Mouse (Mus musculus) lung, embryonic 16.5 days (tissue): Measurements from ENCODE around the gene Ccdc74a. TPM values are rescaled to one million over a fixed set of nuclear protein-coding genes. Genes with fewer than 3 reads are reported as not detected.
"Not testable (repeated sequence)": the region's sequence is repeated elsewhere in the genome, so short reads cannot be mapped to it uniquely, and the experiment has no call there.

Experiments
- ATAC-seq: fragments of 200-750 bp; cut with Nextera tagmentation; 2 replicates; pipeline ENCODE4 v1.8.0; 2017; ENCODE audit warnings: low read depth, mild to moderate bottlenecking, moderate library complexity
- H3K27ac ChIP-seq: fragments of 300-500 bp; sonication (generic); 2 replicates; pipeline ENCODE4 v1.5.1; 2014; ENCODE audit warnings: mild to moderate bottlenecking, control low read depth, low read length
- H3K27me3 ChIP-seq: fragments of 300-500 bp; sonication (generic); 2 replicates; pipeline ENCODE4 v1.6.1; 2014; ENCODE audit warnings: low read depth, low read length, mixed read lengths; ENCODE audit not compliant: control insufficient read depth, insufficient read depth
- H3K36me3 ChIP-seq: fragments of 300-500 bp; sonication (generic); 2 replicates; pipeline ENCODE4 v1.6.1; 2014; ENCODE audit warnings: low read length; ENCODE audit not compliant: control insufficient read depth, insufficient read depth
- H3K4me1 ChIP-seq: fragments of 300-500 bp; sonication (generic); replicated peaks from 2 replicates; pipeline ENCODE4 v1.6.1; 2014; ENCODE audit warnings: low read length, mixed read lengths; ENCODE audit not compliant: control insufficient read depth, insufficient read depth
- H3K4me2 ChIP-seq: fragments of 300-500 bp; sonication (generic); 2 replicates; pipeline ENCODE4 v1.6.1; 2014; ENCODE audit warnings: low read depth, low read length, control low read depth
- H3K4me3 ChIP-seq: fragments of 300-500 bp; sonication (generic); 2 replicates; pipeline ENCODE4 v1.5.1; 2014; ENCODE audit warnings: mild to moderate bottlenecking, low read length, control low read depth
- H3K9ac ChIP-seq: fragments of 300-500 bp; sonication (generic); 2 replicates; pipeline ENCODE4 v1.6.1; 2014; ENCODE audit warnings: low read length, control low read depth
- H3K9me3 ChIP-seq: fragments of 300-500 bp; sonication (generic); 2 replicates; pipeline ENCODE4 v1.6.1; 2016; ENCODE audit warnings: low read length; ENCODE audit not compliant: control insufficient read depth
- WGBS: fragments of 180-500 bp; shearing (Covaris S2); extraction: QIAGEN DNeasy Blood & Tissue Kit; methylation state at CpG from one replicate; pipeline ENCODE4 v1.1.7; 2014; 5-methylcytosine and 5-hydroxymethylcytosine counted together
- polyA plus RNA-seq: library from polyadenylated mRNA; unstranded; fragments of >200 nt; fragmentation: Nextera tagmentation; extraction: Ambion mirVana; gene quantifications from 2 replicates; pipeline ENCODE4 v1.2.1, GENCODE M21; 2015

Ccdc74a gene
- 8.8 and 9.1 TPM in 2 replicates for polyA plus RNA-seq

GRCm38 (mm10) chr16:17646310-17647114 lies at the start of gene Ccdc74a:
Gene Ccdc74a (plus strand): TSS chr16:17646470.
- peak; percentile 97 for ATAC-seq
- H3K4me3 ChIP-seq = peak within 1 kb of the TSS; percentile 58
- H3K9me3 ChIP-seq = no peaks in the 10 kb centered on the region
- H3K36me3 ChIP-seq = peaks cover 18% of the 10 kb centered on the region
- H3K27ac ChIP-seq = peak within 1 kb of the TSS; percentile 20
- no peaks in the 10 kb centered on the region for H3K27me3 ChIP-seq
- peak within 1 kb of the TSS; percentile 72 for H3K9ac ChIP-seq
- peak within 1 kb of the TSS; percentile 94 for H3K4me2 ChIP-seq
- peaks cover 9% of the 10 kb centered on the region for H3K4me1 ChIP-seq
- WGBS = 2% methylated on average over 57 of the region's 65 CpGs

- no peak overlapping the region for H3K9ac ChIP-seq
- no peaks in the 10 kb centered on the region for H3K27me3 ChIP-seq
- H3K9me3 ChIP-seq = no peaks in the 10 kb centered on the region
- no peaks in the 10 kb centered on the region for H3K36me3 ChIP-seq
- no peak overlapping the region for H3K4me2 ChIP-seq
- 38% methylated on average over 3 of the region's 3 CpGs for WGBS
- ATAC-seq = no peak
- H3K4me3 ChIP-seq = no peak overlapping the region
- no peak overlapping the region for H3K27ac ChIP-seq
- no peaks in the 10 kb centered on the region for H3K4me1 ChIP-seq
These were observed 45.2 kb upstream of the Ccdc74a start for GRCm38 (mm10) chr16:17600944-17601562.

- H3K27me3 ChIP-seq = no peaks in the 10 kb centered on the region
- H3K4me3 ChIP-seq = no peak overlapping the region
- H3K9ac ChIP-seq = no peak overlapping the region
- WGBS = 64% methylated on average over 4 of the region's 4 CpGs
- no peak for ATAC-seq
- no peaks in the 10 kb centered on the region for H3K9me3 ChIP-seq
- no peaks in the 10 kb centered on the region for H3K4me1 ChIP-seq
- no peak overlapping the region for H3K4me2 ChIP-seq
- no peak overlapping the region for H3K27ac ChIP-seq
- no peaks in the 10 kb centered on the region for H3K36me3 ChIP-seq
These were observed 41.3 kb upstream of the Ccdc74a start for GRCm38 (mm10) chr16:17604941-17605340.

- WGBS = 67% methylated on average over 5 of the region's 5 CpGs
- Histone ChIP-seq H3K4me2 (no peak overlapping the region), H3K4me1 (no peaks in the 10 kb centered on the region), H3K4me3 (no peak overlapping the region), H3K27me3 (no peaks in the 10 kb centered on the region), H3K9ac (no peak overlapping the region), H3K27ac (no peak overlapping the region), H3K36me3 (no peaks in the 10 kb centered on the region), H3K9me3 (no peaks in the 10 kb centered on the region)
- no peak for ATAC-seq
These were observed 40.6 kb upstream of the Ccdc74a start for GRCm38 (mm10) chr16:17605684-17606083.

GRCm38 (mm10) chr16:17611383-17611782 lies 34.9 kb upstream of the Ccdc74a start:
- Histone ChIP-seq H3K36me3 (no peaks in the 10 kb centered on the region), H3K9me3 (no peaks in the 10 kb centered on the region), H3K4me1 (no peaks in the 10 kb centered on the region), H3K9ac (no peak overlapping the region), H3K4me3 (no peak overlapping the region), H3K27ac (no peak overlapping the region), H3K4me2 (no peak overlapping the region), H3K27me3 (no peaks in the 10 kb centered on the region)
- no peak for ATAC-seq
- 49% methylated on average over 4 of the region's 4 CpGs for WGBS

GRCm38 (mm10) chr16:17614740-17615139 lies 31.5 kb upstream of the Ccdc74a start:
- H3K27me3 ChIP-seq, H3K4me3 ChIP-seq, H3K9me3 ChIP-seq, ATAC-seq, H3K9ac ChIP-seq, H3K4me2 ChIP-seq, H3K36me3 ChIP-seq, H3K27ac ChIP-seq, H3K4me1 ChIP-seq: not testable (repeated sequence)
- 92% methylated on average over 6 of the region's 6 CpGs for WGBS

GRCm38 (mm10) chr16:17616212-17616611 lies 30.1 kb upstream of the Ccdc74a start:
- Histone ChIP-seq H3K4me2 (no peak overlapping the region), H3K27me3 (no peaks in the 10 kb centered on the region), H3K9me3 (no peaks in the 10 kb centered on the region), H3K4me1 (peaks cover 10% of the 10 kb centered on the region), H3K4me3 (no peak overlapping the region), H3K36me3 (no peaks in the 10 kb centered on the region), H3K9ac (no peak overlapping the region), H3K27ac (no peak overlapping the region)
- 72% methylated on average over 5 of the region's 5 CpGs for WGBS
- no peak for ATAC-seq

GRCm38 (mm10) chr16:17617922-17618565 lies 28.2 kb upstream of the Ccdc74a start:
- Histone ChIP-seq H3K4me2 (peak overlapping the region; percentile 21; the same call in 1 of the 2 replicates), H3K27ac (no peak overlapping the region), H3K4me1 (peaks cover 10% of the 10 kb centered on the region), H3K36me3 (no peaks in the 10 kb centered on the region; the same call in 1 of the 2 replicates), H3K27me3 (no peaks in the 10 kb centered on the region), H3K9ac (no peak overlapping the region), H3K9me3 (no peaks in the 10 kb centered on the region), H3K4me3 (no peak overlapping the region)
- peak; percentile 68 for ATAC-seq
- 6% methylated on average over 13 of the region's 13 CpGs for WGBS
